Mouse (Mus musculus) lung, adult 2 months (tissue): Measurements from ENCODE around the gene Kalrn.

Experiments used
- CTCF ChIP-seq: fragments of 200-500 bp; IDR thresholded peaks from 2 replicates; pipeline ENCODE4 v1.5.1; 2011; ENCODE audit warnings: mild to moderate bottlenecking, low read length, control low read depth; ENCODE audit not compliant: insufficient read depth
- POLR2A ChIP-seq: fragments of 200-500 bp; IDR thresholded peaks from 2 replicates; pipeline ENCODE4 v1.6.1; 2011; ENCODE audit warnings: low read depth, mild to moderate bottlenecking, control low read depth, low read length, borderline replicate concordance; ENCODE audit errors: extremely low read depth

GRCm38 (mm10) chr16:34502110-34502509, 71.2 kb downstream of the Kalrn start:
- TF ChIP-seq POLR2A (no peak), CTCF (no peak)
